Mouse (Mus musculus) liver, adult 2 months (tissue): ENCODE measurements around the gene Tsnax. TPM values are rescaled to one million over a fixed set of nuclear protein-coding genes. Genes with fewer than 3 reads are reported as not detected.

ENCODE experiments used
- DNase-seq: peaks from one replicate; pipeline ENCODE4 v3.0.0-alpha.2; 2011; ENCODE audit warnings: low read depth, low spot score; ENCODE audit errors: extremely low read depth
- H3K27ac ChIP-seq: fragments of 200-500 bp; replicated peaks from 2 replicates; pipeline ENCODE4 v1.5.1; 2012; ENCODE audit warnings: low read depth, mild to moderate bottlenecking, control low read depth, inconsistent platforms, low read length; ENCODE audit not compliant: insufficient read depth
- H3K27me3 ChIP-seq: fragments of 200-500 bp; 2 replicates; pipeline ENCODE4 v1.6.1; 2012; ENCODE audit warnings: mild to moderate bottlenecking, moderate library complexity, low read length, inconsistent platforms; ENCODE audit not compliant: control insufficient read depth, insufficient read depth
- H3K36me3 ChIP-seq: fragments of 200-500 bp; 2 replicates; pipeline ENCODE4 v1.6.1; 2012; ENCODE audit warnings: low read length, inconsistent platforms; ENCODE audit not compliant: control insufficient read depth, insufficient read depth
- H3K4me1 ChIP-seq: fragments of 200-500 bp; 2 replicates; pipeline ENCODE4 v1.6.1; 2011; ENCODE audit warnings: low read length; ENCODE audit not compliant: control insufficient read depth, insufficient read depth
- H3K4me3 ChIP-seq: fragments of 200-500 bp; 2 replicates; pipeline ENCODE4 v1.5.1; 2011; ENCODE audit warnings: low read depth, mild to moderate bottlenecking, control low read depth, low read length, moderate library complexity; ENCODE audit not compliant: insufficient read depth
- H3K79me2 ChIP-seq: fragments of 200-500 bp; 2 replicates; pipeline ENCODE4 v1.6.1; 2012; ENCODE audit warnings: inconsistent platforms, mild to moderate bottlenecking, low read length, moderate library complexity; ENCODE audit not compliant: control insufficient read depth, insufficient read depth
- H3K9ac ChIP-seq: fragments of 200-500 bp; 2 replicates; pipeline ENCODE4 v1.6.1; 2012; ENCODE audit warnings: low read depth, mild to moderate bottlenecking, control low read depth, inconsistent platforms, low read length
- CTCF ChIP-seq: fragments of 200-500 bp; IDR thresholded peaks from 2 replicates; pipeline ENCODE4 v1.5.1; 2011; ENCODE audit warnings: low read depth, low read length, control low read depth
- POLR2A ChIP-seq: fragments of 200-500 bp; IDR thresholded peaks from 2 replicates; pipeline ENCODE4 v1.6.1; 2011; ENCODE audit warnings: low read length, control low read depth; ENCODE audit not compliant: insufficient read depth; ENCODE audit errors: extremely low read depth
- WGBS: fragments of 180-500 bp; shearing (Covaris S2); methylation state at CpG from one replicate; pipeline ENCODE4 v1.1.7; 2018; 5-methylcytosine and 5-hydroxymethylcytosine counted together
- polyA plus RNA-seq: library from polyadenylated mRNA; depleted of rRNA; stranded (reverse); fragments of >200 nt; gene quantifications from 2 replicates; pipeline ENCODE4 v1.2.3, GENCODE M21; 2012
- total RNA-seq: library from RNA; depleted of rRNA; stranded (reverse); fragments of >200 nt; gene quantifications from 2 replicates; pipeline ENCODE4 v1.2.3, GENCODE M21; 2014

Tsnax gene
- total and polyA plus RNA-seq, 2 experiments: 17.9 to 21.6 TPM

GRCm38 (mm10) chr8:125043935-125044334, 31.1 kb downstream of the Tsnax start:
- DNase-seq: no peak
- Histone ChIP-seq H3K4me3 (no peak overlapping the region), H3K36me3 (no peaks in the 10 kb centered on the region), H3K9ac (no peak overlapping the region), H3K27ac (no peak overlapping the region), H3K27me3 (no peaks in the 10 kb centered on the region), H3K4me1 (no peaks in the 10 kb centered on the region), H3K79me2 (no peaks in the 10 kb centered on the region)
- WGBS: 44% methylated on average over 9 of the region's 9 CpGs
- no peak for TF ChIP-seq CTCF
- TF ChIP-seq POLR2A: no peak

GRCm38 (mm10) chr8:125045760-125046159, 33.0 kb downstream of the Tsnax start:
- no peak overlapping the region for H3K9ac ChIP-seq
- H3K79me2 ChIP-seq: no peaks in the 10 kb centered on the region
- H3K27ac ChIP-seq: no peak overlapping the region
- no peak for DNase-seq
- TF ChIP-seq CTCF: no peak
- TF ChIP-seq POLR2A: no peak
- 93% methylated on average over 1 of the region's 1 CpGs for WGBS
- no peak overlapping the region for H3K4me3 ChIP-seq
- H3K36me3 ChIP-seq: no peaks in the 10 kb centered on the region
- no peaks in the 10 kb centered on the region for H3K4me1 ChIP-seq
- no peaks in the 10 kb centered on the region for H3K27me3 ChIP-seq

GRCm38 (mm10) chr8:125049051-125049750, 36.4 kb downstream of the Tsnax start:
- Histone ChIP-seq H3K27me3 (peaks cover 2% of the 10 kb centered on the region; the same call in 1 of the 2 replicates), H3K4me3 (no peak overlapping the region), H3K4me1 (no peaks in the 10 kb centered on the region), H3K9ac (no peak overlapping the region), H3K36me3 (no peaks in the 10 kb centered on the region), H3K79me2 (no peaks in the 10 kb centered on the region), H3K27ac (no peak overlapping the region)
- no peak for DNase-seq
- TF ChIP-seq POLR2A: no peak
- no peak for TF ChIP-seq CTCF
- WGBS: 61% methylated on average over 5 of the region's 5 CpGs

GRCm38 (mm10) chr8:125049826-125050225, 37.0 kb downstream of the Tsnax start:
- no peak for TF ChIP-seq CTCF
- TF ChIP-seq POLR2A: no peak
- Histone ChIP-seq H3K4me1 (no peaks in the 10 kb centered on the region), H3K36me3 (no peaks in the 10 kb centered on the region), H3K27me3 (peaks cover 4% of the 10 kb centered on the region; the same call in 1 of the 2 replicates), H3K9ac (no peak overlapping the region), H3K27ac (no peak overlapping the region), H3K4me3 (no peak overlapping the region), H3K79me2 (no peaks in the 10 kb centered on the region)
- DNase-seq: no peak
- 83% methylated on average over 6 of the region's 6 CpGs for WGBS

GRCm38 (mm10) chr8:125052026-125052425, 39.2 kb downstream of the Tsnax start:
- no peaks in the 10 kb centered on the region for H3K4me1 ChIP-seq
- no peak overlapping the region for H3K27ac ChIP-seq
- 60% methylated on average over 2 of the region's 2 CpGs for WGBS
- TF ChIP-seq POLR2A (no peak), CTCF (peak; percentile 85)
- H3K27me3 ChIP-seq: peaks cover 4% of the 10 kb centered on the region; the same call in 1 of the 2 replicates
- H3K79me2 ChIP-seq: no peaks in the 10 kb centered on the region
- no peak overlapping the region for H3K9ac ChIP-seq
- no peaks in the 10 kb centered on the region for H3K36me3 ChIP-seq
- DNase-seq: no peak
- H3K4me3 ChIP-seq: no peak overlapping the region
